Mouse (Mus musculus): ENCODE results near the gene Cfap58. TPM values are rescaled to one million over a fixed set of nuclear protein-coding genes. Genes with fewer than 3 reads are reported as not detected.

Gene Cfap58
- not detected in 4 replicates for total RNA-seq (2023; ENCODE audit: inconsistent age)

GRCm38 (mm10) chr19:47937443-47938406 is at the start of gene Cfap58:
Cfap58 (plus strand) TSS chr19:47937675.

GRCm38 (mm10) chr19:47919126-47919965 is 18.1 kb upstream of the Cfap58 start, which contains the start of the genes Cfap43 and Itprip:
Cfap43 (minus strand) TSS chr19:47919287.
Itprip (minus strand) TSS chr19:47919299.

Other genes starting within 250 kb of the Cfap58 start
- gene Col17a1, start 245.6 kb upstream of the Cfap58 start, total RNA-seq (2023; ENCODE audit: inconsistent age) = not detected in 4 replicates
- gene Sfr1, start 206.0 kb upstream of the Cfap58 start, total RNA-seq (2023; ENCODE audit: inconsistent age) = 87.4 to 99.1 TPM (median 94.0 TPM) in 4 replicates
- gene Gsto1, start 82.7 kb upstream of the Cfap58 start, total RNA-seq (2023; ENCODE audit: inconsistent age) = 14.3 to 20.6 TPM (median 17.4 TPM) in 4 replicates
- 0.93 to 1.3 TPM (median 1.1 TPM) in 4 replicates for gene Gsto2, start 72.1 kb upstream of the Cfap58 start, total RNA-seq (2023; ENCODE audit: inconsistent age)
- gene Cfap43, start 18.4 kb upstream of the Cfap58 start, total RNA-seq (2023; ENCODE audit: inconsistent age) = not detected in 4 replicates
- gene Itprip, start 18.4 kb upstream of the Cfap58 start, total RNA-seq (2023; ENCODE audit: inconsistent age) = 281 to 340 TPM (median 308 TPM) in 4 replicates